Mouse (Mus musculus) heart, embryonic 13.5 days (tissue): ENCODE data around the gene Fpgs. TPM values are rescaled to one million over a fixed set of nuclear protein-coding genes. Genes with fewer than 3 reads are reported as not detected.

ENCODE experiments used
- ATAC-seq: fragments of 200-750 bp; cut with Nextera tagmentation; 2 replicates; pipeline ENCODE4 v1.8.0; 2017; ENCODE audit warnings: moderate TSS enrichment; ENCODE audit not compliant: insufficient number of reproducible peaks, low FRiP score, low TSS enrichment; ENCODE audit errors: extremely low read depth
- H3K27ac ChIP-seq: fragments of 300-500 bp; sonication (generic); replicated peaks from 2 replicates; pipeline ENCODE4 v1.5.1; 2015; ENCODE audit warnings: moderate library complexity, mild to moderate bottlenecking, inconsistent platforms
- H3K27me3 ChIP-seq: fragments of 300-500 bp; sonication (generic); replicated peaks from 2 replicates; pipeline ENCODE4 v1.6.1; 2015; ENCODE audit warnings: mild to moderate bottlenecking, inconsistent platforms
- H3K36me3 ChIP-seq: fragments of 300-500 bp; sonication (generic); 2 replicates; pipeline ENCODE4 v1.6.1; 2015; ENCODE audit warnings: mild to moderate bottlenecking, inconsistent platforms
- H3K4me1 ChIP-seq: fragments of 300-500 bp; sonication (generic); 2 replicates; pipeline ENCODE4 v1.6.1; 2015; ENCODE audit warnings: inconsistent platforms
- H3K4me2 ChIP-seq: fragments of 300-500 bp; sonication (generic); 2 replicates; pipeline ENCODE4 v1.6.1; 2015; ENCODE audit warnings: inconsistent platforms, mild to moderate bottlenecking, moderate library complexity
- H3K4me3 ChIP-seq: fragments of 300-500 bp; sonication (generic); 2 replicates; pipeline ENCODE4 v1.5.1; 2015; ENCODE audit warnings: moderate library complexity, mild to moderate bottlenecking, inconsistent platforms
- H3K9ac ChIP-seq: fragments of 300-500 bp; sonication (generic); 2 replicates; pipeline ENCODE4 v1.6.1; 2015; ENCODE audit warnings: inconsistent platforms, mild to moderate bottlenecking, moderate library complexity
- H3K9me3 ChIP-seq: fragments of 300-500 bp; sonication (generic); 2 replicates; pipeline ENCODE4 v1.6.1; 2016; ENCODE audit warnings: inconsistent platforms
- WGBS: fragments of 180-500 bp; shearing (Covaris S2); methylation state at CpG from one replicate; pipeline ENCODE4 v1.1.7; 2015; ENCODE audit warnings: mixed read lengths; 5-methylcytosine and 5-hydroxymethylcytosine counted together
- polyA plus RNA-seq: library from polyadenylated mRNA; unstranded; fragments of >200 nt; fragmentation: Nextera tagmentation; extraction: Ambion mirVana; gene quantifications from 2 replicates; pipeline ENCODE4 v1.2.1, GENCODE M21; 2015

Fpgs gene
- polyA plus RNA-seq, 1 experiment from 2014 or later = 21.3 TPM

DNA sequence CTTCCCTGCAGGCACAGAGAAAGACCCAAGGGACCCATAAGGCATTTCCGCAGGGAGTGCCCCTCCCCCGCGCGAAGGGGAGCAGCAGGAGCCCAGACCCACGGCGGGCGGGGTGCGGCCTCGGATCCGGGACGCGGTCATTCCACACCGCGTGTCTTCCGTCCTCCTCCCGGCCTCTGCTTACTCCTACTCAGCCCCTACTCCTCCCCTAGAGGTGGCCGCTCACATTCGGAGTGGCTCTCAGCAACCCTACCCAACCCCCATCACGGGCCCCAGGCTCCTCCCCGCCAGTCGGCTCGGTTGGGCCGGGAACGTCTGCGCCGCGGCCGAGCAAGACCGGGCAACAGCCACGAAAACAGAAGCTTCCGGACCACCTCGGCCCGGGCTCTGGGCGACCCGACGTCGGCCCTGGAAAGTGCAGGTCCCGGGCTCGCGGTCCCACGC lies 8.2 kb upstream of the Fpgs start:
- Histone ChIP-seq H3K27me3 (no peaks in the 10 kb centered on the region), H3K4me1 (peaks cover 38% of the 10 kb centered on the region), H3K4me3 (peak overlapping the region; percentile 87), H3K4me2 (peak overlapping the region; percentile 81), H3K9ac (peak overlapping the region; percentile 97), H3K27ac (peak overlapping the region; percentile 99), H3K9me3 (no peaks in the 10 kb centered on the region), H3K36me3 (peaks cover 45% of the 10 kb centered on the region)
- WGBS = under 1% methylated on average over 41 of the region's 41 CpGs
- peak; percentile 39; the same call in 1 of the 2 replicates for ATAC-seq

DNA sequence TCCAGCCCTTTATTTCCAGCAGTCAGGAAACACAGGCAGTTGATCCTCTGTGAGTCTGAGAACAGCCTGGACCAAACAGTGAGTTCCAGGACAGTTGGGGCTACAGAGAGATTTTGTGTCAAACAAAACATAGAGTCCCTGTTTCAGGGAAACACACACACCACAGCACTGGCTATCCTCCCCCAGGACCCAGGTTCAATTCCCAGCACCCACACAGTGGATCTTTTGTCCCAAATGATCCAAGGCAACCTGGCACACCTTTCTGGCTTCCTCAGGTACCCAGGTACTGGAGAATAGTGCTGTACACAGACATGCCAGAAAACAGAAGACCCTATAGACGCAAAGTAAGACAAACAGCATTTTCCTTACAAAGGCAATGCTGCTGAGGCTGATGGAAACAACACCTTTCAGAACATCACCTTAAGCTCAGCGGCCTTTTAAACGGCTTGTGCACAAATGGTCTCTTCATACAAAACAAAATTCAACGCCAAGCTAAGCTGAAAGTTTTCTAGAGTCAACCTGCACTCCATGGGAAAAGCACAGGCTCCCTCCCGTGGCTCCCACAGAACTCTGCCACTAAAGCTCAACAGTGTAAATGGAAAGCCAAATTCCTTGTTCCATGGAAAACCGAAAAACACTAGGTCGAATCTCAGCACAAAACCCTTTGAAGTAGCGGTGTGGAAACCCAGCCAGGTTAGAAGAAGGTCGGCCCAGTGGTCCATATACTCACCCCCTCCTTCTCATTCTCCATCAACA lies 7.5 kb upstream of the Fpgs start:
- H3K4me2 ChIP-seq = peak overlapping the region; percentile 81
- no peaks in the 10 kb centered on the region for H3K27me3 ChIP-seq
- peaks cover 51% of the 10 kb centered on the region for H3K36me3 ChIP-seq
- peak overlapping the region; percentile 97 for H3K9ac ChIP-seq
- H3K4me1 ChIP-seq = peaks cover 38% of the 10 kb centered on the region
- peak overlapping the region; percentile 99 for H3K27ac ChIP-seq
- peak overlapping the region; percentile 87 for H3K4me3 ChIP-seq
- H3K9me3 ChIP-seq = no peaks in the 10 kb centered on the region
- ATAC-seq = no peak
- WGBS = 24% methylated on average over 9 of the region's 9 CpGs

DNA sequence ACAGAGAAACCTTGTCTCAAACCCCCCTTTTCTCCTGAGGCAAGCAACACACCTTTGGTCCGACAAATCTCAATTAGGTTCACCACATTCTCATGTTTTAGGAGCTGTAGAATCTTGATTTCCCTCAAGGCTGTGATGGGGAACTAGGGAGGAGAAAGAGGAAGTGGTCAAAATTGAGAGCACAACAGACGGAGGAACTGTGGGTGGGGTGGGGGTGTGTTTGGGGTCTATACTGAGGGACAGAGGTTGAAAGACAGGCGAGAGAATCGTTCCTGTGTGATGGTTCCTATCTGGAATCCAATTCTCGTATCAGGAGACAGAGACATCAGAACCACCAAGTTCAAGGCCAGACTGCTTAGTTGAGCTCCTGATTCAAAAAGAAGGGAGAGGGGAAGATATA lies 6.5 kb upstream of the Fpgs start:
- Histone ChIP-seq H3K9me3 (no peaks in the 10 kb centered on the region), H3K36me3 (peaks cover 62% of the 10 kb centered on the region), H3K27me3 (no peaks in the 10 kb centered on the region), H3K4me2 (no peak overlapping the region), H3K4me3 (no peak overlapping the region), H3K4me1 (peaks cover 37% of the 10 kb centered on the region), H3K27ac (no peak overlapping the region), H3K9ac (no peak overlapping the region)
- ATAC-seq = no peak
- 82% methylated on average over 5 of the region's 5 CpGs for WGBS

DNA sequence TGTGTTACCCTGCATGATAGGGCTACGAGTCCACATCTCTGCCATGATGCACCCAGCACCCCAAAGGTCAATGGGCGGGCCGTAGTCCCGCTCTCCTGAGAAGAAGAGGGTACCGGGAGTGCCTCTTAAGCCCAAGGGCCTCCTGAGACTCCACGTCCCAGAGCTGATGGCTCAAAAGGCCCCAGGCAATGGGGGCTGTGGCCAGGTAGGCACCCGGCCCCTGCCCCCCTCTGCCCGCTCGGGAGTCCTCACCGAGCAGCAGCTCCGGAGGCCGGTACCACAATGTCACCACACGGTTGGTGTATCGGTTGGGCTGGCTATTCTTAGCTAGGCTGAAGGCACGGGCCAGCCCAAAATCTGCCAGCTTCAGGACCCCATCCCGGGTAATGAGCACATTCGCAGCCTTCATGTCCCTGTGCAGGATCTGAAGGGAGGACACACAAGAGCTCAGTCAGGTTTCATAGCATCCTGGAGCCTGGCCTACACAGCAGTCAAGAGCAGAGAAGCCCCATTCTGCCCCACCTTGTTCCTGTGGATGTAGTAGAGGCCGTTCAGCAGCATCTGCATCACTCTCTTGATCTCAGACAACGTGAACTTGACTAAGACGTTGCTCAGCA lies 5.7 kb upstream of the Fpgs start:
- WGBS = 86% methylated on average over 20 of the region's 20 CpGs
- H3K27me3 ChIP-seq = no peaks in the 10 kb centered on the region

DNA sequence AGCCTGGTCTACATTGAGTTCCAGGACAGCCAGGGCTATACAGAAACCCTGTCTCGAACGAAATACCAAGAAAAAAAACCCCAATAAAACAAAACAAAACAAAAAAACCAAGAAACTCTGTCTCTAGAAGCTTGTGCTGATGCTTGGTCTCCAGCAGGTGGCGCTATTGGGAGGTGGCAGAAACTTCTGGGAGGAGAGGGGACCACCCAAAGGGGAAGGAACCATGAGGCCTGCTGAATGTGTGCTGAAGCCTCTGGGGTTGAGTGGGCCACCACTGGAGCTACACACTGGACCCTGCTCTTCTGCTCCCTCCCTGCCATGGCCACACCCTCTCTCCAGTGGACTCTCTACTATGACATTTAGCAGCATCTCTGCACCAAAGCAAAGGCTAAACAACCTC lies 4.7 kb upstream of the Fpgs start:
- WGBS = 43% methylated on average over 3 of the region's 3 CpGs
- Histone ChIP-seq H3K4me1 (peaks cover 19% of the 10 kb centered on the region), H3K27ac (no peak overlapping the region), H3K9me3 (no peaks in the 10 kb centered on the region), H3K36me3 (peaks cover 80% of the 10 kb centered on the region), H3K4me3 (no peak overlapping the region), H3K4me2 (no peak overlapping the region), H3K27me3 (no peaks in the 10 kb centered on the region), H3K9ac (no peak overlapping the region)
- no peak for ATAC-seq

More for the DNA sequence above, 5.7 kb upstream of the Fpgs start:
- H3K27ac ChIP-seq = no peak overlapping the region
- H3K9ac ChIP-seq = no peak overlapping the region
- H3K4me3 ChIP-seq = no peak overlapping the region
- no peaks in the 10 kb centered on the region for H3K9me3 ChIP-seq
- peaks cover 29% of the 10 kb centered on the region for H3K4me1 ChIP-seq
- H3K4me2 ChIP-seq = no peak overlapping the region
- no peak for ATAC-seq
- peaks cover 70% of the 10 kb centered on the region for H3K36me3 ChIP-seq

DNA sequence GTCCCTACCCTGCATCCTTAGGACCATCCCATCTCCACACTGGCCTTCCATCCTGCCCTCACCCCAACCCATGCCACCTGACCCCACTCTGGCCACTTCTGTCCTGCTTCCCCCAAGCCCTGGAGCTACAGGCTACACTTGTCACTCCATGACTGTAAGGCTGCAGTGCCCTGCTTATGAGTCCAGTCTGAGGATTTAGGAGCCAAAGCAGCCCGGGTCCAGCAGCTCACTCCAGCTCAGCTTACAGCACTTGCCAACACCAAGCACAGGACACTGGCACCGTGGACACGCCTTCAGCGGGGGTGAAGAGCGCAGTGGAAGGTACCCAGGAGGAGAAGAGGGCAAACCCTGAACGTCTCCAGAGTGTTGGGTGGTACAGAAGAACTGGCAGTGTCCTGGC lies 3.0 kb upstream of the Fpgs start:
- Histone ChIP-seq H3K9ac (no peak overlapping the region), H3K27ac (no peak overlapping the region), H3K27me3 (no peaks in the 10 kb centered on the region), H3K9me3 (no peaks in the 10 kb centered on the region), H3K36me3 (peaks cover 96% of the 10 kb centered on the region), H3K4me3 (no peak overlapping the region), H3K4me1 (peaks cover 18% of the 10 kb centered on the region), H3K4me2 (no peak overlapping the region)
- ATAC-seq = no peak
- 93% methylated on average over 6 of the region's 6 CpGs for whole genome bisulfite sequencing

DNA sequence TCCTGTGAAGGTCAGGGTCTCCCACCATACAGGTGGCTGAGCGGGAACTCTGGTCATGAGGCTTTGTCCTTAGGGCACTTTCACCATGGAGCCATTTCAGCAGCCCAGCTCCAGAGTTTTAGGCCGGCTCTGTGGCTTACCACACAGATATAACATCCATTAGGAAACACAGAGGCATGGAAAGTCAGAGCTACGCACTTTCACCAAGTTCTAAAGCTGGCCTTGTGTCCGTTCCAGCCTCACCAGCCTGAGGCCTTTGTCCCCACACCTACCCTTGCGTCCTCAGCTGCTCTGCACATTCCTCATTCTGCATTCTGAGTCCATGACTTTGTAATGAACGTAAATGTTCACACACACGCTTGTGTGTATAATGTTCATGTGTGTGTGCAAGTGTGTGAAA lies 1.1 kb upstream of the Fpgs start:
- no peaks in the 10 kb centered on the region for H3K4me1 ChIP-seq
- H3K9ac ChIP-seq = no peak overlapping the region
- ATAC-seq = no peak
- no peaks in the 10 kb centered on the region for H3K9me3 ChIP-seq
- no peak overlapping the region for H3K4me2 ChIP-seq
- WGBS = 88% methylated on average over 7 of the region's 7 CpGs
- H3K27me3 ChIP-seq = no peaks in the 10 kb centered on the region
- peaks cover 83% of the 10 kb centered on the region for H3K36me3 ChIP-seq
- H3K27ac ChIP-seq = no peak overlapping the region
- H3K4me3 ChIP-seq = no peak overlapping the region

DNA sequence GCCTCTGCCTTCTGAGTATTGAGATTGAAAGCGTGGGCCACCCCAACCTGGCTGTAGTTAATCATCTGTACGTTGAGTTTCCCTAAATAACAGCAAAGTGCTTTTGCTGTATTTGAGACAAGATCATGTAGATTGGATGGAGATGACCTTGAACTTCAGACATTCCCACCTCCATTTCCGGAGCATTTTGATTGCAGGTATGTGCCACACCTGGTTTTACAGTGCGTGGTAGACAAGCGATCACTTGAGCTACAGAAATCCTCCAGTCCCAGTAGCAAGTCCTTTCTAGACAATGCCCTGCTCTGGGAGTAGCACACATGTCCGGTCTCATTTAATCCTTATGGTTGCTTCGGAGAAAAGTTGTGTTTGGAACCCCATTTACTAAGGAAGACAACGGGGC lies 899 bp downstream of the Fpgs start:
- 92% methylated on average over 8 of the region's 8 CpGs for WGBS
- H3K4me2 ChIP-seq = no peak overlapping the region
- H3K4me3 ChIP-seq = no peak overlapping the region
- H3K9me3 ChIP-seq = no peaks in the 10 kb centered on the region
- no peak for ATAC-seq
- no peaks in the 10 kb centered on the region for H3K27me3 ChIP-seq
- peaks cover 64% of the 10 kb centered on the region for H3K36me3 ChIP-seq
- H3K4me1 ChIP-seq = no peaks in the 10 kb centered on the region
- no peak overlapping the region for H3K9ac ChIP-seq
- no peak overlapping the region for H3K27ac ChIP-seq

DNA sequence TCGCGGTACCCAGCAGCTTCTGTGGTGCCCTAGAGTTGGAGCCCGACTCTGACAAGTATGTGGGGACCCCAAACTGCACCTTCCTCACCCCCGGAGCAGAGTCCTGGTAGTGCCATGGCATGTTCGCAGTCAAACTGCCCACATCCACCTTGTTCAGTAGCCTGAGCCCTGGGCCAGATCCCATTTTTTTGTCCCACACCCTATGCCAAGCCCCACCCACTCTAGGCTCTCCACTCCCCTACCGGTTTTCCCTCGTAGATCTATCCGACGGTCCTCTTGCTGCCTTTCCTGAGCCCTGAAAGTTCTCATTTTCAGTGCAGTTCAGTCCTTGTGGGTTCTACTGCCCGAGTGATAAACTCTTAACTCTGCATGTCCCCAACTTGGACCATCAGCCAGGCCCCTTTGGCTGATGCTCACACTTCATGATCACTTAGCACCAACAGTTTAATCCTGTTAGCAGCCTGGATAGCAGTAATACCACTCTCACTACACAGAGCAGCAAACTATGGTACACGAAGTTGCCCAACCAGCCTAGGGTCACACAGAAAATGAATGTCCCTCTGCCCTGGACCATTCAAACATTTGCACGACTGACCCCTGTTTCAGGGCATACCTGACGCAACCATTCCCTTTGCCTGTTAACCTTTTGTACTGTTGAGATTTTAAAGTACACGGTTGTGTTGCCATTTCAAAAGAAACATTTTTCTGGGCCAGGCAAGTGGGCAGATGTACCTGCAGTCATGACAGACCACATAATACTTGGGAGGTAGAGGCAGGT lies 2.8 kb downstream of the Fpgs start:
- Histone ChIP-seq H3K9me3 (no peaks in the 10 kb centered on the region), H3K4me1 (no peaks in the 10 kb centered on the region), H3K4me3 (no peak overlapping the region), H3K27me3 (no peaks in the 10 kb centered on the region), H3K36me3 (peaks cover 45% of the 10 kb centered on the region), H3K4me2 (no peak overlapping the region), H3K27ac (no peak overlapping the region), H3K9ac (no peak overlapping the region)
- ATAC-seq = no peak
- WGBS = 76% methylated on average over 14 of the region's 14 CpGs

DNA sequence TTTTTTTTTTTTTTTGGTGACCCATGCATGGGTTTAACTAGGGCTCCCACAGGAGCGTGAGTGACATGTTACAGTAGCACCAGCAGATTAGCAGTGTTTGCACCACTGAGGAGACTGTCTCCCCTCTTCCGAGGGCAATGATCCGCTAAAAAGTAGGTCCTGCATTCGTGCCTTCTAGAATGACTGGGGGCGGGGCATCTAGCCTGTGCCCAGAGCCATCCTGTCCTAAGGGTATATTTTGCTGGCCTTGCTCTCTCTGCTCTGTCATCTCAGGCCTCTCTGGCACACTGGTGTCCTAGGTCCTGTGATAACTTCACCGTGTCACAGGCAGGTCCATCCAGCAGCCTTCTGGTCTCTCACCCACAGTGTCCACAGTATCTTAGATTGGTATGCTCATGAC lies 4.3 kb downstream of the Fpgs start:
- WGBS = 73% methylated on average over 6 of the region's 6 CpGs
- Histone ChIP-seq H3K9ac (no peak overlapping the region), H3K27me3 (no peaks in the 10 kb centered on the region), H3K4me1 (peaks cover 1% of the 10 kb centered on the region; the same call in 1 of the 2 replicates), H3K4me3 (no peak overlapping the region), H3K27ac (no peak overlapping the region), H3K4me2 (no peak overlapping the region), H3K9me3 (no peaks in the 10 kb centered on the region), H3K36me3 (peaks cover 30% of the 10 kb centered on the region)
- no peak for ATAC-seq

DNA sequence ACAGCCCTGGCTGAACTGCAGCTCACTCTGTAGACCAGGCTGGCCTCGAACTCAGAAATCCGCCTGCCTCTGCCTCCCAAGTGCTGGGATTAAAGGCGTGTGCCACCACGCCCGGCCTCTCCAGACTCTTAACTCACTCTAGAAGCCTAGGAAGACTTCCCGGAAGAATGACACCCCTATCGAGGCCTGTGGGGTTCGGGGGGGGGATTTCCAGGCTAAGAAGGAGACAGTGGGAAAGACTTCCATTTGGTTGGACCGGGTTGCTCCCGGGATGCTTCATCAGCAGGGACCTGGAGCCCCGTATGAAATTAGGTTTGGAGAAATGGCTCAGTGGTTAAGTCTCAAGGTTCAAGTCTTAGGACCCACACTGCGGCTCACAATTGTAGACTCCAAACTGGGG lies 9.3 kb downstream of the Fpgs start:
- no peak for ATAC-seq
- Histone ChIP-seq H3K27me3 (no peaks in the 10 kb centered on the region), H3K4me1 (peaks cover 28% of the 10 kb centered on the region), H3K9me3 (no peaks in the 10 kb centered on the region), H3K9ac (peak overlapping the region; percentile 81), H3K4me2 (peak overlapping the region; percentile 87), H3K27ac (0 out of 2 replicates have a peak overlapping the region, but pooled peaks have one; percentile 45), H3K36me3 (peaks cover 16% of the 10 kb centered on the region), H3K4me3 (peak overlapping the region; percentile 82)
- WGBS = 85% methylated on average over 12 of the region's 12 CpGs
